Mouse (Mus musculus) myocyte (in vitro differentiated cells): ENCODE measurements around the gene Nme3.

Source experiments
- CEBPB ChIP-seq: IDR thresholded peaks from 2 replicates; pipeline ENCODE4 v1.6.1; 2011; ENCODE audit warnings: mild to moderate bottlenecking, moderate library complexity; ENCODE audit not compliant: poor library complexity, insufficient read depth, severe bottlenecking
- E2F4 ChIP-seq: IDR thresholded peaks from one replicate; pipeline ENCODE4 v1.6.1; 2011; ENCODE audit warnings: mild to moderate bottlenecking, control low read depth, moderate library complexity; ENCODE audit not compliant: insufficient read depth
- MAX ChIP-seq: IDR thresholded peaks from one replicate; pipeline ENCODE4 v1.6.1; 2011; ENCODE audit warnings: low read depth, mild to moderate bottlenecking, control low read depth
- POLR2A ChIP-seq: IDR thresholded peaks from one replicate; pipeline ENCODE4 v1.6.1; 2011; ENCODE audit warnings: low read depth, mild to moderate bottlenecking, control low read depth, moderate library complexity; ENCODE audit not compliant: insufficient read length
- POLR2AphosphoS2 ChIP-seq: IDR thresholded peaks from one replicate; pipeline ENCODE4 v1.6.1; 2011; ENCODE audit warnings: low read depth, control low read depth; ENCODE audit not compliant: insufficient read length
- SRF ChIP-seq: IDR thresholded peaks from one replicate; pipeline ENCODE4 v1.6.1; 2011; ENCODE audit warnings: low read depth; ENCODE audit not compliant: control insufficient read depth, insufficient read length
- TCF12 ChIP-seq: IDR thresholded peaks from one replicate; pipeline ENCODE4 v1.6.1; 2011; ENCODE audit warnings: mild to moderate bottlenecking, control low read depth; ENCODE audit not compliant: poor library complexity, insufficient read depth, severe bottlenecking
- USF1 ChIP-seq: IDR thresholded peaks from one replicate; pipeline ENCODE4 v1.6.1; 2011; ENCODE audit warnings: low read depth, mild to moderate bottlenecking, control low read depth, moderate library complexity

DNA sequence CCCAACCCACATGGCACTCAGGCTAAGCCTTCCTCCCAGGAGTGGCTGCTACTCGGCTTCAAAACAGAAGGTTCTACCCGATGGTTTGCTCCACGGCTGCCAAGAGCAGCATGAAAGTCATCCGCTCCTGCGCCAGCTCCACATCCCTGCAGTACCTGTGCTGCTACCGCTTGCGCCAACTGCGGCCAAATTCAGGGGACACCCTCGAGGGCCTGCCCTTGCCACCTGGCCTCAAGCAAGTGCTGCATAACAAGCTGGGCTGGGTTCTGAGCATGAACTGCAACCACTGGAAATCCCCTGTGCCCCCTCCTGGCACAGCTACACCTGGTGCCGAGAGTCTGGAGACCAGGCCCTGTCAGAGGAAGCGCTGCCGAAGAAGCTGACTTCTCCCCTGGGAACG lies 5.0 kb upstream of the Nme3 start:
- no peak for TF ChIP-seq USF1
- TF ChIP-seq CEBPB: no peak
- no peak for TF ChIP-seq POLR2A
- no peak for TF ChIP-seq E2F4
- no peak for TF ChIP-seq TCF12
- TF ChIP-seq POLR2AphosphoS2: no peak
- TF ChIP-seq MAX: no peak
- TF ChIP-seq SRF: no peak
